Mouse (Mus musculus): ENCODE measurements around the gene Tekt2. TPM values are rescaled to one million over a fixed set of nuclear protein-coding genes. Genes with fewer than 3 reads are reported as not detected.

Gene Tekt2
- polyA plus RNA-seq, 1 experiment from 2014 or later = 2.5 TPM

GRCm38 (mm10) chr4:126309211-126309921 is 16.1 kb downstream of the Tekt2 start:
- TF ChIP-seq CTCF (IDR thresholded peaks at IDR 0.05; ENCODE audit: low read depth) = peak; percentile 47
- Histone ChIP-seq H3K4me3 (ENCODE audit: low read depth, low read length) (no peak overlapping the region), H3K27ac (ENCODE audit: low read depth) (no peak overlapping the region), H3K9ac (no peak overlapping the region; the same call in 1 of the 2 replicates), H3K4me2 (peak overlapping the region; percentile 52), H3K4me1 (ENCODE audit: insufficient read depth) (no peaks in the 10 kb centered on the region), H3K9me3 (ENCODE audit: low read depth, low read length) (no peaks in the 10 kb centered on the region), H3K27me3 (ENCODE audit: insufficient read depth, low read length) (no peaks in the 10 kb centered on the region), H3K36me3 (ENCODE audit: insufficient read depth) (0 out of 2 replicates have a peak, but pooled peaks cover 2% of the 10 kb centered on the region)
- WGBS = 13% methylated on average over 20 of the region's 20 CpGs
- DNase-seq = peak; percentile 35
- peak; percentile 64 for ATAC-seq (ENCODE audit: insufficient read depth)

- no peaks in the 10 kb centered on the region for H3K9me3 ChIP-seq (ENCODE audit: low read depth, low read length)
- WGBS = 11% methylated on average over 2 of the region's 2 CpGs
- H3K4me2 ChIP-seq = no peak overlapping the region
- ATAC-seq (ENCODE audit: insufficient read depth) (no peak), DNase-seq (no peak)
- H3K4me1 ChIP-seq (ENCODE audit: insufficient read depth) = no peaks in the 10 kb centered on the region
- TF ChIP-seq CTCF (IDR thresholded peaks at IDR 0.05; ENCODE audit: low read depth) = no peak
- no peak overlapping the region for H3K9ac ChIP-seq
- no peak overlapping the region for H3K27ac ChIP-seq (ENCODE audit: low read depth)
- H3K27me3 ChIP-seq (ENCODE audit: insufficient read depth, low read length) = peaks cover 14% of the 10 kb centered on the region
- no peaks in the 10 kb centered on the region for H3K36me3 ChIP-seq (ENCODE audit: insufficient read depth)
- no peak overlapping the region for H3K4me3 ChIP-seq (ENCODE audit: low read depth, low read length)
These were observed 18.7 kb downstream of the Tekt2 start for GRCm38 (mm10) chr4:126306827-126307226.

GRCm38 (mm10) chr4:126306058-126306457 is 19.4 kb downstream of the Tekt2 start:
- no peak overlapping the region for H3K9ac ChIP-seq
- no peak for ATAC-seq (ENCODE audit: insufficient read depth)
- 0 out of 2 replicates have a peak, but pooled peaks cover 1% of the 10 kb centered on the region for H3K4me1 ChIP-seq (ENCODE audit: insufficient read depth)
- no peak overlapping the region for H3K27ac ChIP-seq (ENCODE audit: low read depth)
- peaks cover 21% of the 10 kb centered on the region for H3K27me3 ChIP-seq (ENCODE audit: insufficient read depth, low read length)
- 83% methylated on average over 6 of the region's 6 CpGs for WGBS
- DNase-seq = no peak
- no peaks in the 10 kb centered on the region for H3K9me3 ChIP-seq (ENCODE audit: low read depth, low read length)
- H3K36me3 ChIP-seq (ENCODE audit: insufficient read depth) = no peaks in the 10 kb centered on the region
- no peak overlapping the region for H3K4me2 ChIP-seq
- no peak overlapping the region for H3K4me3 ChIP-seq (ENCODE audit: low read depth, low read length)
- TF ChIP-seq CTCF (IDR thresholded peaks at IDR 0.05; ENCODE audit: low read depth) = peak; percentile 27

GRCm38 (mm10) chr4:126305428-126305827 is 20.1 kb downstream of the Tekt2 start:
- 80% methylated on average over 1 of the region's 1 CpGs for WGBS
- no peak for TF ChIP-seq CTCF (IDR thresholded peaks at IDR 0.05; ENCODE audit: low read depth)
- peaks cover 28% of the 10 kb centered on the region for H3K27me3 ChIP-seq (ENCODE audit: insufficient read depth, low read length)

GRCm38 (mm10) chr4:126303877-126304276 is 21.6 kb downstream of the Tekt2 start:
- no peak for DNase-seq
- H3K4me2 ChIP-seq = no peak overlapping the region
- peaks cover 37% of the 10 kb centered on the region for H3K27me3 ChIP-seq (ENCODE audit: insufficient read depth, low read length)
- H3K4me1 ChIP-seq (ENCODE audit: insufficient read depth) = 0 out of 2 replicates have a peak, but pooled peaks cover 5% of the 10 kb centered on the region
- WGBS = 51% methylated on average over 4 of the region's 4 CpGs
- no peak overlapping the region for H3K27ac ChIP-seq (ENCODE audit: low read depth)
- H3K9me3 ChIP-seq (ENCODE audit: low read depth, low read length) = no peaks in the 10 kb centered on the region
- H3K9ac ChIP-seq = no peak overlapping the region
- H3K4me3 ChIP-seq (ENCODE audit: low read depth, low read length) = no peak overlapping the region
- ATAC-seq (ENCODE audit: insufficient read depth) = no peak
- TF ChIP-seq CTCF (IDR thresholded peaks at IDR 0.05; ENCODE audit: low read depth) = peak; percentile 50
- no peaks in the 10 kb centered on the region for H3K36me3 ChIP-seq (ENCODE audit: insufficient read depth)

More at GRCm38 (mm10) chr4:126305428-126305827, 20.1 kb downstream of the Tekt2 start:
- H3K9ac ChIP-seq = no peak overlapping the region
- H3K36me3 ChIP-seq (ENCODE audit: insufficient read depth) = no peaks in the 10 kb centered on the region
- H3K9me3 ChIP-seq (ENCODE audit: low read depth, low read length) = no peaks in the 10 kb centered on the region
- no peak for DNase-seq
- H3K4me3 ChIP-seq (ENCODE audit: low read depth, low read length) = no peak overlapping the region
- no peak overlapping the region for H3K27ac ChIP-seq (ENCODE audit: low read depth)
- no peak overlapping the region for H3K4me2 ChIP-seq
- 0 out of 2 replicates have a peak, but pooled peaks cover 5% of the 10 kb centered on the region for H3K4me1 ChIP-seq (ENCODE audit: insufficient read depth)
- ATAC-seq (ENCODE audit: insufficient read depth) = no peak

GRCm38 (mm10) chr4:126301584-126302309 is 23.7 kb downstream of the Tekt2 start:
- Histone ChIP-seq H3K4me1 (ENCODE audit: insufficient read depth) (peaks cover 9% of the 10 kb centered on the region), H3K9me3 (ENCODE audit: low read depth, low read length) (no peaks in the 10 kb centered on the region), H3K4me2 (peak overlapping the region; percentile 73), H3K36me3 (ENCODE audit: insufficient read depth) (no peaks in the 10 kb centered on the region), H3K4me3 (ENCODE audit: low read depth, low read length) (peak overlapping the region; percentile 36), H3K27ac (ENCODE audit: low read depth) (no peak overlapping the region), H3K9ac (peak overlapping the region; percentile 44), H3K27me3 (ENCODE audit: insufficient read depth, low read length) (peaks cover 51% of the 10 kb centered on the region)
- DNase-seq = peak; percentile 31
- WGBS = 9% methylated on average over 27 of the region's 27 CpGs
- no peak for TF ChIP-seq CTCF (IDR thresholded peaks at IDR 0.05; ENCODE audit: low read depth)
- peak; percentile 41; the same call in 1 of the 2 replicates for ATAC-seq (ENCODE audit: insufficient read depth)
